Mouse (Mus musculus): Measurements from ENCODE around the gene Ush1g.

DNA sequence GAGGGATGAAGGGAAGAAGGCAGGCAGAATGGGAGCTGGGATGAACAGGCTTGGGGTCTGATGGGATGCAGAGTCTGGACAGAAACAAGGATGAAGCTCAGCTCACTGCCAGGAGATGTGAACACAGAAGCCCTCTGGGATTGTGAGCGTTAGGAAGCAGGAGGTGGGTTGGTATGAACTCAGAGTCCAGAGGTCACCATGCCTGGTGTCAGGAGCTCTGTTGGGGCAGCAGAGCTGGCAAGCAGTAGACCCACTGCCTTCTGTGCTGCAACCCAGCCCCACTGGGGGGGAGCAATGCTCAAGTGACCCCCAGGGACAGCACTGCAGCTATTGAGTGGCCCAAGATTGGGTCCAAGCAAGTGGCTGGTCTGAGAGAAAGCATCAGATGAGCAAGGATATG lies 16.0 kb upstream of the Ush1g start:
- TF ChIP-seq POLR2A (IDR thresholded peaks at IDR 0.05; ENCODE audit: borderline replicate concordance, extremely low read depth, insufficient read depth, insufficient read length, poor library complexity, severe bottlenecking) (no peak), CTCF (IDR thresholded peaks at IDR 0.05; ENCODE audit: borderline replicate concordance, extremely low read depth, insufficient read depth, insufficient read length) (no peak)
